In the genomic region with DNA sequence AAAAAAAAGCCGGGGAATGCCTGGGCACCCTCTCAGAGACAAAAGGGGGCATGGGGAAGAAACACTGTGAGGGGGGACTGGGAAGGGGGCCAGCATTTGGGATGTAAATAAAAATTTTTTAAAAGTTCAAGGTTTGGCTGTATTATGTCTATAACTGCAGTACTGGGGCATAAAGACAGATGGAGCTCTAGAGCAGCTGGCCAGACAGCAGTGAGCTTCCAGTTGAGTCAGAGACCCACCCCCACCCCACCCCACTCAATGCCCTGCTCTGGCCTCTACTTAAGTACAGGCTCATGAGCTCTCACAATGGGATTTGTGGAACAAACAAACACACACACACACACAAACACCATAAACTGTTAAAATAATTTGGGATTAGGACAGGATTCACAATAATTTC, we compare ENCODE assay signal across 8 mouse cellular contexts. TPM values are rescaled to one million over a fixed set of nuclear protein-coding genes. Genes with fewer than 3 reads are reported as not detected.
DNase-seq lines count a peak whose midpoint lies in the region; ATAC-seq and TF ChIP-seq lines count a peak whose summit lies in the region.

No protein-coding gene starts in this region.

- no peaks in the 10 kb centered on the region for H3K27me3 ChIP-seq in C2C12 (ENCODE audit: control insufficient read depth, insufficient read depth, insufficient read length)
- H3K27me3 ChIP-seq in limb, embryonic 14.5 days (ENCODE audit: control insufficient read depth, insufficient read depth, low read length) = no peaks in the 10 kb centered on the region

- 64% methylated on average over 1 of the region's 1 CpGs for WGBS in limb, embryonic 14.5 days

- no peak overlapping the region for H3K4me2 ChIP-seq in limb, embryonic 14.5 days (replicated peaks; ENCODE audit: low read depth, low read length, severe bottlenecking)

- H3ac ChIP-seq in C2C12 (ENCODE audit: control insufficient read depth, insufficient read length, low read depth) = no peak overlapping the region

- peak; percentile 8 for TF ChIP-seq CTCF in C2C12 (IDR thresholded peaks at IDR 0.05; ENCODE audit: control insufficient read depth, insufficient read depth, insufficient read length)

- intact Hi-C loops in heart, postnatal 25 days (cut with DNase I) = loop anchor here (5.0 kb wide), 3 partner anchors 75 to 190 kb away; no protein-coding TSS in a partner anchor

- ATAC-seq in limb, embryonic 14.5 days (ENCODE audit: low FRiP score, low read depth) = no peak

- H3K79me2 ChIP-seq in C2C12 (ENCODE audit: control insufficient read depth, insufficient read depth) = no peaks in the 10 kb centered on the region

- no peak for TF ChIP-seq POLR2A in limb, embryonic 14.5 days (IDR thresholded peaks at IDR 0.05; ENCODE audit: borderline replicate concordance, extremely low read depth, insufficient read depth, insufficient read length)

- peak; percentile 31 for DNase-seq in heart, adult 8-10 months (ENCODE audit: low spot score)
- no peak for DNase-seq in heart, postnatal 25 days (ENCODE audit: low spot score)
- DNase-seq in ZHBTc4 (ENCODE audit: low read depth, low spot score) = peak; percentile 57
- peak; percentile 21 for DNase-seq in limb, embryonic 14.5 days (ENCODE audit: low spot score)
- DNase-seq in spleen, postnatal 10 days (ENCODE audit: low spot score in 2 of 2) = peak; percentile 48 to 70
- DNase-seq in neural tube, embryonic 10.5 days (ENCODE audit: extremely low spot score, low spot score) = no peak
- DNase-seq in right cerebral cortex, postnatal 25 days = no peak

- no peaks in the 10 kb centered on the region for H3K36me3 ChIP-seq in C2C12 (ENCODE audit: control insufficient read depth, insufficient read depth)
- no peaks in the 10 kb centered on the region for H3K36me3 ChIP-seq in limb, embryonic 14.5 days (ENCODE audit: control insufficient read depth, insufficient read depth, low read length)

- H3K4me3 ChIP-seq in C2C12 (ENCODE audit: insufficient read depth, poor library complexity, severe bottlenecking) = no peak overlapping the region
- H3K4me3 ChIP-seq in limb, embryonic 14.5 days (replicated peaks; ENCODE audit: low read length) = no peak overlapping the region

- H3K9ac ChIP-seq in limb, embryonic 14.5 days (ENCODE audit: low read depth, low read length, severe bottlenecking) = no peak overlapping the region

- H3K4me1 ChIP-seq in limb, embryonic 14.5 days (ENCODE audit: control insufficient read depth, insufficient read depth, low read length) = no peaks in the 10 kb centered on the region

- no peaks in the 10 kb centered on the region for H3K79me3 ChIP-seq in C2C12 (ENCODE audit: low read depth)

- H3K9me3 ChIP-seq in limb, embryonic 14.5 days (ENCODE audit: control insufficient read depth, low read length) = no peaks in the 10 kb centered on the region

- H3K27ac ChIP-seq in limb, embryonic 14.5 days (replicated peaks; ENCODE audit: low read depth, low read length) = no peak overlapping the region

TF ChIP-seq in C2C12, 6 proteins besides CTCF, POLR2A, EP300 and RAD21:
- TF ChIP-seq MYOD1 (IDR thresholded peaks at IDR 0.05; ENCODE audit: control insufficient read depth, insufficient read length, low read depth) = no peak
- no peak for TF ChIP-seq USF1 (IDR thresholded peaks at IDR 0.05; ENCODE audit: low read depth)
- TF ChIP-seq CEBPB (IDR thresholded peaks at IDR 0.05; ENCODE audit: low read depth) = no peak
- TF ChIP-seq MYOG (IDR thresholded peaks at IDR 0.05; ENCODE audit: control insufficient read depth, extremely low read depth, insufficient read length) = no peak
- no peak for TF ChIP-seq MAX (IDR thresholded peaks at IDR 0.05)
- TF ChIP-seq FOSL1 (IDR thresholded peaks at IDR 0.05; ENCODE audit: insufficient read depth, low read length, poor library complexity, severe bottlenecking) = no peak

RNA-seq across cellular contexts. Expression of gene Top1, which starts 43.9 kb away (rescaled TPM):
- 10 to 100 TPM; 39.8 to 46.9 (median 43.0) TPM for total RNA-seq in heart, adult 8-10 months (2022)
- total RNA-seq in heart, postnatal 25 days (2021) = 10 to 100 TPM; 48.8 to 50.8 TPM
- polyA plus RNA-seq in C2C12 (2012; fragmentation: generic; extraction: Trizol) = 21.5 TPM
- polyA plus RNA-seq in limb, embryonic 14.5 days (2012; rRNA removed) = 35.2 and 46.1 TPM in 2 replicates
- 65.1 and 74.4 TPM in 2 replicates for polyA plus RNA-seq in limb, embryonic 14.5 days (2014; fragmentation: Nextera tagmentation; extraction: Ambion mirVana)

Comparison
In these comparisons a context has a peak if more than half of its experiments do, and no peak if none do; other contexts are left out.
1. DNase-seq: peak in heart, adult 8-10 months (single experiment), ZHBTc4 (single experiment), limb, embryonic 14.5 days (single experiment) and spleen, postnatal 10 days (2 of 2); none in heart, postnatal 25 days (single experiment), neural tube, embryonic 10.5 days (single experiment) and right cerebral cortex, postnatal 25 days (single experiment).